Mouse (Mus musculus) liver, postnatal 0 days (tissue): ENCODE results near the gene Cyp4x1.

Experiments used
- CTCF ChIP-seq: sonication (generic); IDR thresholded peaks from 2 replicates; pipeline ENCODE4 v1.5.1; 2016; ENCODE audit warnings: antibody characterized with exemption, low read depth
- EP300 ChIP-seq: IDR thresholded peaks from 2 replicates; pipeline ENCODE4 v1.6.1; 2016; ENCODE audit warnings: antibody characterized with exemption, low read depth, mild to moderate bottlenecking

- TF ChIP-seq EP300: no peak
- TF ChIP-seq CTCF: no peak
Observed at GRCm38 (mm10) chr4:115078892-115079820, 54.9 kb downstream of the Cyp4x1 start.
